Mouse (Mus musculus) limb, embryonic 14.5 days (tissue): ENCODE data around the gene Traf4. TPM values are rescaled to one million over a fixed set of nuclear protein-coding genes. Genes with fewer than 3 reads are reported as not detected.
"Not testable (repeated sequence)": the region's sequence is repeated elsewhere in the genome, so short reads cannot be mapped to it uniquely, and the experiment has no call there.

ENCODE experiments used
- ATAC-seq: fragments of 200-750 bp; cut with Nextera tagmentation; 2 replicates; pipeline ENCODE4 v1.8.0; 2017; ENCODE audit warnings: low read depth, moderate number of reproducible peaks, moderate TSS enrichment; ENCODE audit not compliant: low FRiP score
- DNase-seq: peaks from one replicate; pipeline ENCODE4 v3.0.0-alpha.2; 2015; ENCODE audit warnings: low spot score
- H3K27ac ChIP-seq: fragments of 300-500 bp; sonication (generic); replicated peaks from 2 replicates; pipeline ENCODE4 v1.5.1; 2014; ENCODE audit warnings: low read depth, mild to moderate bottlenecking, low read length, moderate library complexity, mixed read lengths
- H3K27me3 ChIP-seq: fragments of 300-500 bp; sonication (generic); 2 replicates; pipeline ENCODE4 v1.6.1; 2014; ENCODE audit warnings: low read length, mixed read lengths; ENCODE audit not compliant: control insufficient read depth, insufficient read depth
- H3K36me3 ChIP-seq: fragments of 300-500 bp; sonication (generic); 2 replicates; pipeline ENCODE4 v1.6.1; 2014; ENCODE audit warnings: mild to moderate bottlenecking, low read length, moderate library complexity, mixed read lengths; ENCODE audit not compliant: control insufficient read depth, insufficient read depth
- H3K4me1 ChIP-seq: fragments of 300-500 bp; sonication (generic); 2 replicates; pipeline ENCODE4 v1.6.1; 2014; ENCODE audit warnings: antibody characterized with exemption, low read length, mixed read lengths; ENCODE audit not compliant: control insufficient read depth, insufficient read depth
- H3K4me2 ChIP-seq: fragments of 300-500 bp; sonication (generic); replicated peaks from 2 replicates; pipeline ENCODE4 v1.6.1; 2014; ENCODE audit warnings: low read depth, mild to moderate bottlenecking, low read length, moderate library complexity; ENCODE audit not compliant: severe bottlenecking
- H3K4me3 ChIP-seq: fragments of 300-500 bp; sonication (generic); replicated peaks from 2 replicates; pipeline ENCODE4 v1.5.1; 2014; ENCODE audit warnings: low read length
- H3K9ac ChIP-seq: fragments of 300-500 bp; sonication (generic); 2 replicates; pipeline ENCODE4 v1.6.1; 2014; ENCODE audit warnings: mild to moderate bottlenecking, low read depth, low read length, moderate library complexity; ENCODE audit not compliant: severe bottlenecking
- H3K9me3 ChIP-seq: fragments of 300-500 bp; sonication (generic); 2 replicates; pipeline ENCODE4 v1.6.1; 2016; ENCODE audit warnings: low read length; ENCODE audit not compliant: control insufficient read depth
- POLR2A ChIP-seq: fragments of 200-500 bp; IDR thresholded peaks from 2 replicates; pipeline ENCODE4 v1.8.0; 2012; ENCODE audit warnings: inconsistent platforms, mild to moderate bottlenecking, moderate library complexity, borderline replicate concordance; ENCODE audit not compliant: insufficient read depth, insufficient read length; ENCODE audit errors: extremely low read depth
- WGBS: fragments of 180-500 bp; shearing (Covaris S2); extraction: QIAGEN DNeasy Blood & Tissue Kit; methylation state at CpG from one replicate; pipeline ENCODE4 v1.1.7; 2014; 5-methylcytosine and 5-hydroxymethylcytosine counted together
- polyA plus RNA-seq, 2 experiments: library from polyadenylated mRNA; depleted of rRNA in 1 of 2; stranded (reverse) in 1 of 2; unstranded in 1 of 2; fragments of >200 nt; fragmentation: Nextera tagmentation in 1 of 2; extraction: Ambion mirVana in 1 of 2; gene quantifications; 2 replicates each; pipeline versions ENCODE4 v1.2.1 to v1.2.3; 2012 to 2014

Gene Traf4
- polyA plus RNA-seq, 2 experiments: 59.0 to 159 TPM

GRCm38 (mm10) chr11:78146168-78146567 lies 19.2 kb downstream of the Traf4 start:
- H3K9ac ChIP-seq: no peak overlapping the region

GRCm38 (mm10) chr11:78143520-78143919 lies 21.9 kb downstream of the Traf4 start:
- no peak overlapping the region for H3K4me2 ChIP-seq
- WGBS: 87% methylated on average over 2 of the region's 2 CpGs
- H3K9ac ChIP-seq: no peak overlapping the region
- no peak overlapping the region for H3K27ac ChIP-seq
- ATAC-seq (no peak), DNase-seq (no peak)
- peaks cover 50% of the 10 kb centered on the region for H3K36me3 ChIP-seq
- H3K4me3 ChIP-seq: no peak overlapping the region
- H3K4me1 ChIP-seq: no peaks in the 10 kb centered on the region
- no peak for TF ChIP-seq POLR2A
- H3K9me3 ChIP-seq: no peaks in the 10 kb centered on the region
- no peaks in the 10 kb centered on the region for H3K27me3 ChIP-seq

More at GRCm38 (mm10) chr11:78146168-78146567, 19.2 kb downstream of the Traf4 start:
- Histone ChIP-seq H3K27me3 (no peaks in the 10 kb centered on the region), H3K9me3 (no peaks in the 10 kb centered on the region), H3K4me2 (no peak overlapping the region), H3K4me1 (no peaks in the 10 kb centered on the region), H3K4me3 (no peak overlapping the region), H3K27ac (no peak overlapping the region), H3K36me3 (peaks cover 67% of the 10 kb centered on the region)
- ATAC-seq (no peak), DNase-seq (no peak)
- TF ChIP-seq POLR2A: no peak
- WGBS: 84% methylated on average over 5 of the region's 5 CpGs

GRCm38 (mm10) chr11:78140665-78141064 lies 24.7 kb downstream of the Traf4 start:
- no peak overlapping the region for H3K9ac ChIP-seq
- no peaks in the 10 kb centered on the region for H3K27me3 ChIP-seq
- H3K27ac ChIP-seq: no peak overlapping the region
- no peaks in the 10 kb centered on the region for H3K4me1 ChIP-seq
- no peak for TF ChIP-seq POLR2A
- peaks cover 30% of the 10 kb centered on the region for H3K36me3 ChIP-seq
- no peak overlapping the region for H3K4me3 ChIP-seq
- H3K4me2 ChIP-seq: no peak overlapping the region
- 76% methylated on average over 5 of the region's 5 CpGs for WGBS
- ATAC-seq (no peak), DNase-seq (no peak)
- no peaks in the 10 kb centered on the region for H3K9me3 ChIP-seq

GRCm38 (mm10) chr11:78138023-78138422 lies 27.4 kb downstream of the Traf4 start:
- H3K36me3 ChIP-seq: 0 out of 2 replicates have a peak, but pooled peaks cover 4% of the 10 kb centered on the region
- 86% methylated on average over 3 of the region's 3 CpGs for WGBS
- H3K4me3 ChIP-seq: no peak overlapping the region
- no peak overlapping the region for H3K4me2 ChIP-seq
- no peak overlapping the region for H3K9ac ChIP-seq
- ATAC-seq (no peak), DNase-seq (no peak)
- H3K27me3 ChIP-seq: no peaks in the 10 kb centered on the region
- no peaks in the 10 kb centered on the region for H3K4me1 ChIP-seq
- TF ChIP-seq POLR2A: no peak
- H3K9me3 ChIP-seq: no peaks in the 10 kb centered on the region
- H3K27ac ChIP-seq: no peak overlapping the region

GRCm38 (mm10) chr11:78137584-78137983 lies 27.8 kb downstream of the Traf4 start:
- no peak for TF ChIP-seq POLR2A
- DNase-seq: no peak
- Histone ChIP-seq H3K4me3 (no peak overlapping the region), H3K27me3 (no peaks in the 10 kb centered on the region), H3K9ac (no peak overlapping the region), H3K27ac (no peak overlapping the region), H3K9me3 (no peaks in the 10 kb centered on the region), H3K36me3 (0 out of 2 replicates have a peak, but pooled peaks cover 3% of the 10 kb centered on the region), H3K4me1 (no peaks in the 10 kb centered on the region), H3K4me2 (no peak overlapping the region)
- 84% methylated on average over 4 of the region's 4 CpGs for WGBS
- no peak for ATAC-seq

- no peak overlapping the region for H3K4me2 ChIP-seq
- H3K4me1 ChIP-seq: no peaks in the 10 kb centered on the region
- no peaks in the 10 kb centered on the region for H3K9me3 ChIP-seq
- H3K36me3 ChIP-seq: 0 out of 2 replicates have a peak, but pooled peaks cover 3% of the 10 kb centered on the region
- WGBS: 35% methylated on average over 1 of the region's 1 CpGs
- H3K27ac ChIP-seq: no peak overlapping the region
- H3K9ac ChIP-seq: no peak overlapping the region
- TF ChIP-seq POLR2A: no peak
- H3K27me3 ChIP-seq: no peaks in the 10 kb centered on the region
- no peak for ATAC-seq
- no peak for DNase-seq
- H3K4me3 ChIP-seq: no peak overlapping the region
Observed at GRCm38 (mm10) chr11:78136132-78136531, 29.3 kb downstream of the Traf4 start.

- H3K4me2 ChIP-seq, ATAC-seq, H3K27me3 ChIP-seq, H3K4me1 ChIP-seq, H3K9me3 ChIP-seq, H3K4me3 ChIP-seq, DNase-seq, H3K27ac ChIP-seq, H3K9ac ChIP-seq, H3K36me3 ChIP-seq: not testable (repeated sequence)
- WGBS: 88% methylated on average over 7 of the region's 7 CpGs
Observed at GRCm38 (mm10) chr11:78135314-78135713, 30.1 kb downstream of the Traf4 start.
